Mouse (Mus musculus): ENCODE results near the gene Trim9.

DNA sequence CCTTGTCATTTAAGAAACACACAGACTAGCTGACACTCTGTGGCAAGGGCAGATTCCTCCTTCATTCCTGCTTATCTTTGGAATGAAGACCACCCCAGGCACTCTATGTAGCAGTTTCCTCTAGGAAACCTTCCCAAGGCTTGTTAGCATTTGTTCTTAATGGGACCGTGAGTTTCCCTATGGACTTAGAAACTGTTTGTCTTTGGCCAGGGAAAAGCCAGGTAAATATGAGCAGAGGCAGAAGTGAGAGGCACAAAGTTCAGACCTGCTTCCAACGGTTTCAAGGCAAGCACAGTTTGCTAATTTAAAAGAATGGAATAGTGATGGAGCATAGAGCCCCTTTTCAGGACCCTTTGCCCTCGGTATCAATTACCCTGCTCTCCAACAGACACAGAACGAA, 124.1 kb downstream of the Trim9 start:
- TF ChIP-seq CTCF (IDR thresholded peaks at IDR 0.05; ENCODE audit: control insufficient read depth, insufficient read depth, low read length) (no peak), POLR2A (IDR thresholded peaks at IDR 0.05; ENCODE audit: borderline replicate concordance, control insufficient read depth, low read depth, low read length) (no peak)
